Mouse (Mus musculus) spleen, adult 2 months (tissue): ENCODE data around the gene Akr1b10. TPM values are rescaled to one million over a fixed set of nuclear protein-coding genes. Genes with fewer than 3 reads are reported as not detected.

ENCODE experiments used
- DNase-seq, 2 experiments: peaks; one replicate each; pipeline versions ENCODE4 v3.0.0 to v3.0.0-alpha.2; 2012 to 2021; ENCODE audit warnings: low spot score in 2 of 2, low read depth in 1 of 2
- H3K27ac ChIP-seq: fragments of 200-500 bp; 2 replicates; pipeline ENCODE4 v1.5.1; 2012; ENCODE audit warnings: low read length, inconsistent platforms; ENCODE audit not compliant: insufficient read depth
- H3K27me3 ChIP-seq: fragments of 200-500 bp; 2 replicates; pipeline ENCODE4 v1.6.1; 2012; ENCODE audit warnings: mild to moderate bottlenecking, moderate library complexity, low read length, inconsistent platforms; ENCODE audit not compliant: control insufficient read depth, insufficient read depth
- H3K36me3 ChIP-seq: fragments of 200-500 bp; 2 replicates; pipeline ENCODE4 v1.6.1; 2012; ENCODE audit warnings: mild to moderate bottlenecking, low read length, inconsistent platforms; ENCODE audit not compliant: control insufficient read depth, insufficient read depth
- H3K4me1 ChIP-seq: fragments of 200-500 bp; 2 replicates; pipeline ENCODE4 v1.6.1; 2011; ENCODE audit warnings: inconsistent platforms; ENCODE audit not compliant: control insufficient read depth, insufficient read depth, insufficient read length
- H3K4me3 ChIP-seq: fragments of 200-500 bp; 2 replicates; pipeline ENCODE4 v1.5.1; 2011; ENCODE audit warnings: mild to moderate bottlenecking, inconsistent platforms; ENCODE audit not compliant: insufficient read depth, insufficient read length; ENCODE audit errors: extremely low read depth
- CTCF ChIP-seq: fragments of 200-500 bp; IDR thresholded peaks from 2 replicates; pipeline ENCODE4 v1.5.1; 2011; ENCODE audit warnings: mild to moderate bottlenecking, inconsistent platforms; ENCODE audit not compliant: insufficient read depth, insufficient read length, insufficient replicate concordance; ENCODE audit errors: extremely low read depth
- POLR2A ChIP-seq: fragments of 200-500 bp; IDR thresholded peaks from 2 replicates; pipeline ENCODE4 v1.6.1; 2011; ENCODE audit warnings: low read depth, low read length, inconsistent platforms
- WGBS: fragments of 180-500 bp; shearing (Covaris S2); methylation state at CpG from one replicate; pipeline ENCODE4 v1.1.7; 2018; 5-methylcytosine and 5-hydroxymethylcytosine counted together
- polyA plus RNA-seq: library from polyadenylated mRNA; depleted of rRNA; stranded (reverse); fragments of >200 nt; gene quantifications from 2 replicates; pipeline ENCODE4 v1.2.3, GENCODE M21; 2012

Gene Akr1b10
- polyA plus RNA-seq, 1 experiment: 16.0 TPM

DNA sequence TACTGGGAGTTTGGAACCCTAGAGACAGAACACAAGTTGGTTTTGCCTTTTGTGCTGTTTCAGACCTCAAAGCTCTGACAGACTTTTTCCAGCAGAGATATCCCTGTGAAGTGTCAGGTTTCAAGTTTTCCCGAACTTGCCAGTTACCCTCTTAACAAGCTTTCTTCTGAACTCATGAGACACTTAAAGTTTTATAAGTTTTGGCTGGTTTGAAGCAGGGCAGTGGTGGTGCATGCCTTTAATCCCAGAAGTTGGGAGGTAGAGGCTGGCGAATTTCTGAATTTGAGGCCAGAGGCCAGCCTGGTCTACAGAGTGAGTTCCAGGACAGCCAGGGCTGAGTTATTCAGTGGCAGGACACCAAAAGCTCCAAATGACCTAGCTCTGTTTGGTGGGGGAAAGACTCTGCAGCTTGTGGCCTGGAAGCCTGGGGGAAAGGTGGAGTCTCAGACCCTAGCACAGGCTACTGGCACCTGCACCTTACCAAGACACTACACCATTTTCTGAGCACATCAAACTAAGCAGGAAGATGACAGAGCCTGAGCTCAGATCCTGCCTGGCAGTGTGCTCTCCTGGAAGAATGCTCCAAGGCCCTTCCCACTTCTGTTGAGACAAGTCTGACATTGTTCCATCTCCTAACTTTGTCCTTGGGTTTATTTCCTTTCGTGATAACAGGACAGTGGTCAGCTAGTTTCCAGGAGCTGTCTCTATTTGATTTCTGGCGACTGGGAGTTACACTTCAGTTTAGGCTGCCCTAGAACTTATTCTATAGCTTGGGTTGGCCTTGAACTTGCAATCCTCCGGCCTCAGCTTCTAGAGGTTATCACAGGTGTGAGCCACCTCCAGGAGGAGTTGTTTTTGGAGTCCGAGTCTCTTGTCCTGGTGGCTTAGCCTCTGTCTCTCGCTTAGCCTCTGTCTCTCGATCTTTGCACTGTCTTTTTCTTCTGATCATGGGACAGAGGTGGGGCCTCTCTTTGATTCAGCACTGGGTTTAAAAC is 29.4 kb upstream of the Akr1b10 start:
- no peak overlapping the region for H3K4me3 ChIP-seq
- H3K27me3 ChIP-seq: no peaks in the 10 kb centered on the region
- no peaks in the 10 kb centered on the region for H3K36me3 ChIP-seq
- no peaks in the 10 kb centered on the region for H3K4me1 ChIP-seq
- no peak for DNase-seq
- WGBS: 81% methylated on average over 8 of the region's 8 CpGs
- no peak overlapping the region for H3K27ac ChIP-seq
- TF ChIP-seq POLR2A (no peak), CTCF (no peak)

GRCm38 (mm10) chr6:34355349-34355747 is 28.7 kb upstream of the Akr1b10 start:
- DNase-seq: no peak
- no peak for TF ChIP-seq POLR2A
- no peak for TF ChIP-seq CTCF
- 81% methylated on average over 6 of the region's 6 CpGs for WGBS

GRCm38 (mm10) chr6:34355841-34356240 is 28.2 kb upstream of the Akr1b10 start:
- TF ChIP-seq POLR2A: no peak
- TF ChIP-seq CTCF: no peak
- Histone ChIP-seq H3K27ac (no peak overlapping the region), H3K4me1 (no peaks in the 10 kb centered on the region), H3K36me3 (no peaks in the 10 kb centered on the region), H3K4me3 (no peak overlapping the region), H3K27me3 (no peaks in the 10 kb centered on the region)
- DNase-seq: no peak
- 85% methylated on average over 9 of the region's 9 CpGs for WGBS

More at GRCm38 (mm10) chr6:34355349-34355747, 28.7 kb upstream of the Akr1b10 start:
- Histone ChIP-seq H3K27me3 (no peaks in the 10 kb centered on the region), H3K4me3 (no peak overlapping the region), H3K4me1 (no peaks in the 10 kb centered on the region), H3K27ac (no peak overlapping the region), H3K36me3 (no peaks in the 10 kb centered on the region)

DNA sequence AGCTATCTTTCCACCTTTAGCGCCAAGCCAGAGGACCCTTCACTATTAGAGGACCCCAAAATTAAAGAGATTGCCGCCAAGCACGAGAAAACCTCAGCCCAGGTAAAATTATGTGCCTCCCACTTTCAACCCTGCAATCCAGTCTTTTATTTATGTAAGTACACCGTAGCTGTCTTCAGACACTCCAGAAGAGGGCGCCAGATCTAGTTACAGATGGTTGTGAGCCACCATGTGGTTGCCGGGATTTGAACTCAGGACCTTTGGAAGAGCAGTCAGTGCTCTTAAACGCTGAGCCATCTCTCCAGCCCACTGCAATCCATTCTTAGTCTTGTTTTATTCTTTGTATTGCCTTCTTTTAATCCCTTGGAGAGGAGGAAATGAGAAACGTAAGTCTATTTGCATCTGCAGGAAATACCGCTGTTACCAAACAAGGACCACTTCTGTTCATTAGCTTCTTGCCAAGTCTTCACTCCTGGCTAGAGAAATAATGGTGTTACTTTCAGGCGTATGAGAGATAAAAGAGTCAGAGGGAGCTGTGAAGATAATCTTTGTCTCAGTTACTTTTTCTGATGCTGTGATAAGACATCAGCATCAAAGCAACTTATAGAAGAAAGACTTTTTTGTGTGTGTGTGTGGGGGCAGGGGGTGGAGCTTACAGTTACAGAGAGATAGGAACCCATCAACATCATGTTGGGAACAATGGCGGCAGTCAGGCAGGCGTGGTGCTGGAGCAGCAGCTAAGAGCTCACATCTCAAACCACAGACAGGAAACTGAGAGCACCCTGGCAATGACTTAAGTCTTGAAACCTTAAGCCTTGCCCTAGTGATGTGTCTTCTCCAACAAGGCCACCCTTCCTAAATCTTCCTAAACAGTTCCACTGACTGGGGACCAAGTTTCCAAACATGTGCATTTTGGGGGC is 19.5 kb upstream of the Akr1b10 start:
- H3K4me3 ChIP-seq: no peak overlapping the region
- WGBS: 71% methylated on average over 12 of the region's 12 CpGs
- no peaks in the 10 kb centered on the region for H3K27me3 ChIP-seq

GRCm38 (mm10) chr6:34367998-34368397 is 16.0 kb upstream of the Akr1b10 start:
- no peak for TF ChIP-seq POLR2A
- TF ChIP-seq CTCF: no peak
- DNase-seq: no peak
- Histone ChIP-seq H3K27ac (no peak overlapping the region), H3K36me3 (no peaks in the 10 kb centered on the region), H3K4me3 (no peak overlapping the region), H3K27me3 (no peaks in the 10 kb centered on the region), H3K4me1 (no peaks in the 10 kb centered on the region)
- 54% methylated on average over 9 of the region's 9 CpGs for WGBS

More for the DNA sequence above, 19.5 kb upstream of the Akr1b10 start:
- no peak for TF ChIP-seq CTCF
- no peak for TF ChIP-seq POLR2A
- Histone ChIP-seq H3K4me1 (no peaks in the 10 kb centered on the region), H3K36me3 (no peaks in the 10 kb centered on the region), H3K27ac (no peak overlapping the region)
- no peak for DNase-seq

- TF ChIP-seq POLR2A: no peak
- TF ChIP-seq CTCF: no peak
- H3K4me1 ChIP-seq: no peaks in the 10 kb centered on the region
- no peaks in the 10 kb centered on the region for H3K27me3 ChIP-seq
- H3K36me3 ChIP-seq: no peaks in the 10 kb centered on the region
- 88% methylated on average over 8 of the region's 8 CpGs for WGBS
- H3K27ac ChIP-seq: no peak overlapping the region
- no peak overlapping the region for H3K4me3 ChIP-seq
- DNase-seq: no peak
These were observed 13.9 kb upstream of the Akr1b10 start for GRCm38 (mm10) chr6:34370081-34370480.
